Mouse (Mus musculus) erythroid progenitor cell, adult 5-6 weeks (primary cell): ENCODE results near the gene Cwf19l1. TPM values are rescaled to one million over a fixed set of nuclear protein-coding genes. Genes with fewer than 3 reads are reported as not detected.

ENCODE experiments used
- ATAC-seq: replicated peaks from 2 replicates; pipeline ENCODE4 v1.8.0; 2016; ENCODE audit warnings: moderate number of reproducible peaks, mild to moderate bottlenecking, moderate TSS enrichment, inconsistent platforms; ENCODE audit not compliant: poor library complexity, low FRiP score, severe bottlenecking
- total RNA-seq, 2 experiments: library from RNA; stranded (forward) in 1 of 2; stranded (reverse) in 1 of 2; fragments of 150-400 nt in 1 of 2; fragments of 186-747, 209-891 nt in 1 of 2; gene quantifications; 2 replicates each; pipeline versions ENCODE4 v1.2.3 to v1.2.4; 2015 to 2017; ENCODE audit warnings: low replicate concordance in 2 of 2

Gene Cwf19l1
- total RNA-seq, 2 experiments from 2014 or later, result 4.1 to 23.1 TPM

DNA sequence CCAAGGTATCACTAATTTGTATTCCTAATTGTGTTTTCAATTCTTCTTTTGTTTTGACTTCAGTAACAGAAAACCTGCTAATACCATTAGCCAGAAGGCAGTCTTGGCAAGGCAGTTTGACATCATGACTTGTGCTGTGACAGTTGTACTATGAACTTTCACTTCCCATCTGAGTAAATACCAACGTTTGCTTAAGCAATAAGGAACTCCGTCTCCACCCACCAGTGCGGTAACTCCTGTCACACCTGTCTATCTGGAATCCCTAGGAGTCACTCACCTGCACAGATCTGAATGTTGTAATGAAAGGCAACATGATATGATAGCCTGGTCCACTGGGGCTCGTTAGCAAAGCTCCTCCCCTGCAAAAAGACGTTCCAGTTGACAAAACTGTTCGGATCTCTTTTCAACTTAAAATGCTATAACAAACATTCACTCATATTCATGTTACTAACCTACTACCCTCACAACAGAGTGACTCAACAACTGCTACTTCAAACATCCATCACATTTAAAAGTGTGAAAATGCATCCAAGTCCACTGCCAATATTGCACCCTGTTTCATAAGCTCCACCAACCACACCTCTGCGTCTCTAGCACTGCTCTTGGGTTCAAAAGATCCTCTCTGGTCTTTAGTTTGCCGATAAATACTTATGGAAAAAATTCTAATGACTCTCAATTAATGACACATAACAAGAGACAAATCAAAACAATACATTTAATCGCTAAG, 68.2 kb downstream of the Cwf19l1 start:
- no peak for ATAC-seq

DNA sequence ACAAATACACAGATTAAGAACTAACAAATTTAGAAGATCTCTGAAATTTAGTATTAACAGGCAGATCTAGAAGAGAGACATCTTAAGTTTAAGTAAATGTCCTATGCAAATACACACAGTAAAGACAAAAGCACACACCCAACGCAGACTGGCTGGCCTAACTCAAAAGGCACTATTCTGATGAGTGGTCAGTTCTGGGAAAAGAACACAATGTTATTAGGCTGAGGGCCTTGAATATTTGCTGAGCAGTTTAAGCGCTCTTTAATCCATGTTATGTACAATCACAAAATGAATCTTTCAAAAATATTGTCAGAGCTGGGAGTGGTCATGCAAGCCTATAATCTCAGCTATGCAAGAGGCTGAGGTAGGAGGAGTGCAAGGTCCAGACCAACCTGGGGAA, 70.9 kb downstream of the Cwf19l1 start:
- ATAC-seq, result no peak

DNA sequence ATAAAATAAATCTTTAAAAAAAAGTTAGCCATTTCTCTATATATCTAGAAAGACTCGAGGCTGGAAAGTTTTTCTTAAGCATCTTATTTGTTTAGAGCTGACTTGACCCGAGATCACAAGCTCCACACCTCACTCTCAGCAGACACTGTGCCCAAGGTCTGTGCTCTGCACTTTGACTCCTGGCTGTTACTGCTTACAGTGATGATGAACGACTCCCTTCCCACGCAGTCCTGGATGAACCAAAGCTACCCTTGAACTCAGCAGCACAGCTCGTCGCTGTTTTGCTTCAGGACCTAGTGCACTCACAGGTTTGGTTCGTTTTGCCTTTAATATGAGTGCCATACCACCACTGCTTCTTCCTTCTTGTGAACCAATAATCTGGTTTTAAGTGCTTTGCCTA, 71.9 kb downstream of the Cwf19l1 start:
- no peak for ATAC-seq

GRCm38 (mm10) chr19:44060226-44060625, 75.5 kb downstream of the Cwf19l1 start:
- ATAC-seq, result no peak

Other genes with a start within 250 kb of the Cwf19l1 start
- 2.5 and 5.0 TPM in 2 replicates for gene Dnmbp, start 195.7 kb downstream of the Cwf19l1 start, total RNA-seq (2015; ENCODE audit: low replicate concordance)
- gene Dnmbp, start 195.7 kb downstream of the Cwf19l1 start, total RNA-seq (2017; ENCODE audit: low replicate concordance), result 1.5 and 2.3 TPM in 2 replicates
- not detected in 2 replicates for gene Cpn1, start 149.3 kb downstream of the Cwf19l1 start, total RNA-seq (2015; ENCODE audit: low replicate concordance)
- gene Cpn1, start 149.3 kb downstream of the Cwf19l1 start, total RNA-seq (2017; ENCODE audit: low replicate concordance), result not detected in 2 replicates
- not detected in 2 replicates for gene Cyp2c23, start 106.7 kb downstream of the Cwf19l1 start, total RNA-seq (2015; ENCODE audit: low replicate concordance)
- not detected in 2 replicates for gene Cyp2c23, start 106.7 kb downstream of the Cwf19l1 start, total RNA-seq (2017; ENCODE audit: low replicate concordance)
- gene Erlin1, start 66.1 kb downstream of the Cwf19l1 start, total RNA-seq (2015; ENCODE audit: low replicate concordance), result 6.3 and 10.5 TPM in 2 replicates
- 1.9 and 2.7 TPM in 2 replicates for gene Erlin1, start 66.1 kb downstream of the Cwf19l1 start, total RNA-seq (2017; ENCODE audit: low replicate concordance)
- 37.1 and 52.8 TPM in 2 replicates for gene Chuk, start 28.4 kb downstream of the Cwf19l1 start, total RNA-seq (2015; ENCODE audit: low replicate concordance)
- 64.1 and 90.7 TPM in 2 replicates for gene Chuk, start 28.4 kb downstream of the Cwf19l1 start, total RNA-seq (2017; ENCODE audit: low replicate concordance)
- gene Bloc1s2, start 10.6 kb upstream of the Cwf19l1 start, total RNA-seq (2015; ENCODE audit: low replicate concordance), result 32.1 and 50.7 TPM in 2 replicates
- 8.8 and 13.7 TPM in 2 replicates for gene Bloc1s2, start 10.6 kb upstream of the Cwf19l1 start, total RNA-seq (2017; ENCODE audit: low replicate concordance)
- gene Pkd2l1, start 56.6 kb upstream of the Cwf19l1 start, total RNA-seq (2015; ENCODE audit: low replicate concordance), result not detected in 2 replicates
- gene Pkd2l1, start 56.6 kb upstream of the Cwf19l1 start, total RNA-seq (2017; ENCODE audit: low replicate concordance), result not detected in 2 replicates
- gene Scd3, start 67.4 kb upstream of the Cwf19l1 start, total RNA-seq (2015; ENCODE audit: low replicate concordance), result not detected in 2 replicates
- not detected in 2 replicates for gene Scd3, start 67.4 kb upstream of the Cwf19l1 start, total RNA-seq (2017; ENCODE audit: low replicate concordance)
- 13.7 and 18.9 TPM in 2 replicates for gene Scd2, start 157.8 kb upstream of the Cwf19l1 start, total RNA-seq (2015; ENCODE audit: low replicate concordance)
- gene Scd2, start 157.8 kb upstream of the Cwf19l1 start, total RNA-seq (2017; ENCODE audit: low replicate concordance), result 9.4 and 13.2 TPM in 2 replicates
- gene Scd4, start 197.2 kb upstream of the Cwf19l1 start, total RNA-seq (2015; ENCODE audit: low replicate concordance), result not detected in 2 replicates
- gene Scd4, start 197.2 kb upstream of the Cwf19l1 start, total RNA-seq (2017; ENCODE audit: low replicate concordance), result 2.1 TPM in 1 of 2 replicates, not detected in the other